Mouse (Mus musculus) left cerebral cortex, postnatal 14 days (tissue): ENCODE data around the gene Pdhb. TPM values are rescaled to one million over a fixed set of nuclear protein-coding genes. Genes with fewer than 3 reads are reported as not detected.

Experiments used
- total RNA-seq, 2 experiments: library from RNA; stranded (reverse); gene quantifications; 2 replicates each; pipeline ENCODE4 v1.2.3; 2021

Gene Pdhb
- total RNA-seq, 2 experiments from 2014 or later = 201 to 206 TPM

Other genes starting within 250 kb of the Pdhb start
- not detected for gene Gm45521, start 215.7 kb downstream of the Pdhb start, total RNA-seq
- gene Dnase1l3, start 178.5 kb downstream of the Pdhb start, total RNA-seq = not detected
- gene Abhd6, start 170.1 kb downstream of the Pdhb start, total RNA-seq = 10 to 100 TPM; 64.7 to 70.0 TPM
- 10 to 100 TPM; 28.0 to 28.9 TPM for gene Rpp14, start 92.7 kb downstream of the Pdhb start, total RNA-seq
- gene Pxk, start 74.8 kb downstream of the Pdhb start, total RNA-seq = 10 to 100 TPM; 29.5 to 29.6 TPM
- 10 to 100 TPM; 37.5 to 37.8 TPM for gene Kctd6, start 41.1 kb upstream of the Pdhb start, total RNA-seq
- not detected for gene Acox2, start 86.3 kb upstream of the Pdhb start, total RNA-seq
- 100 to 1,000 TPM; 139 to 201 TPM for gene Fam107a, start 145.0 kb upstream of the Pdhb start, total RNA-seq
- gene Oit1, start 205.7 kb upstream of the Pdhb start, total RNA-seq = not detected